Mouse (Mus musculus): ENCODE measurements around the gene Irf8.

DNA sequence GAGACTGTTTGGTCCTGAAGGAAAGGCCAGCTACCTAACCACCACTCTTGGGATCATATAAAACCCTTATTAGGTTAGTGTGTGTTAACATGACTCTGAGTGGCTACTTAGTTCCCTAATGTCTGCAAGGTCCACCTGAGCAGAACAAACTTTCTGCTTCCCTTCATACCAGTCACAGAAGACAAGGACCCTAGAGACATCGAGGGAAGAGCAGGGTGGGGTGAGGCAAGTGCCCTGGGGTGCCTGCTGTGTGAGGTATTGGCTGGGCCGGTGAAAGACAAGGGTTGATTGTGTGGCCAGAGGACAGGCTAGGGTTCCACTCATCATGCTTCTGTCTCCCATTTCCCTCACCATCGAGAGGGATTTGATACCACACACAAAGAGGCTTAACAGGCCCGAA is 21.8 kb downstream of the Irf8 start:
- TF ChIP-seq GATA1 (IDR thresholded peaks at IDR 0.05; ENCODE audit: low read length) (no peak), TAL1 (IDR thresholded peaks at IDR 0.05; ENCODE audit: low read length) (no peak)
